Mouse (Mus musculus) liver, embryonic 14.5 days (tissue): ENCODE measurements around the gene Olfr871.
"Not testable (repeated sequence)": the region's sequence is repeated elsewhere in the genome, so short reads cannot be mapped to it uniquely, and the experiment has no call there.

Source experiments
- CTCF ChIP-seq: IDR thresholded peaks from 2 replicates; pipeline ENCODE4 v1.5.1; 2016; ENCODE audit warnings: antibody characterized with exemption, low read depth, control low read depth
- EP300 ChIP-seq: IDR thresholded peaks from 2 replicates; pipeline ENCODE4 v1.6.1; 2016; ENCODE audit warnings: antibody characterized with exemption, low read depth

DNA sequence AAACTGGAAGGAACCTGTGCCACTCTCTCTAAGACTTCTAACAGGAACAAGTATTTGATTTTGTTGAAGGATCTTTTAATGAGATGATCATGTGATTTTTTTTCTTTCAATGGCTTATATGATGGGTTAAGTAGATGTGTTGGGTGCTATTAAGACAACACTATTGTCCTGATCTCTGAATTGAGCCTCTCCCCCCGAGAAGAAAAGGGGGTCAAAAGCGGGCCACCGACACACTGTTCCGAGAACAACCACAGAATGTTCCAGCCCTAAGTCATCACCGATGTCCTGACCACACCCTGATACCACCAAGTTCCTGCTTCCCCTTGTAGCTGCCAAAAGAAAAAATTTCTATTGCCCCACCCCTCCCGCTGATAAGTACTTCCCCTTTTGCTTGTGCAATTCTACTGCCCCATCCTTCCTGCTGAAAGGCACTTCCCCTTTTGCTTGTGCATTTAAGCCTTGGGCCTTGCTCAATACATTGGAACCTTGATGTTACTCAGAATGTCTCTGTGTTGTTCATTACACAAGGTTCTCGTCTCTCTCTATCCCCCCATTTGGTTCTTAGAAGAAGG lies 8.5 kb upstream of the Olfr871 start:
- TF ChIP-seq CTCF, EP300: not testable (repeated sequence)
